Mouse (Mus musculus) v-Abl transformed pro-B cells (cell line): Measurements from ENCODE around the gene Barhl1.

Source experiments
- in situ Hi-C, 2 experiments: fragments of 400-800 bp; cut with MboI; formaldehyde crosslinking; loops; one replicate each; pipeline ENCODE4 v1.15.1; 2025; ENCODE audit not compliant: unreplicated experiment in 2 of 2

The Barhl1 gene

DNA sequence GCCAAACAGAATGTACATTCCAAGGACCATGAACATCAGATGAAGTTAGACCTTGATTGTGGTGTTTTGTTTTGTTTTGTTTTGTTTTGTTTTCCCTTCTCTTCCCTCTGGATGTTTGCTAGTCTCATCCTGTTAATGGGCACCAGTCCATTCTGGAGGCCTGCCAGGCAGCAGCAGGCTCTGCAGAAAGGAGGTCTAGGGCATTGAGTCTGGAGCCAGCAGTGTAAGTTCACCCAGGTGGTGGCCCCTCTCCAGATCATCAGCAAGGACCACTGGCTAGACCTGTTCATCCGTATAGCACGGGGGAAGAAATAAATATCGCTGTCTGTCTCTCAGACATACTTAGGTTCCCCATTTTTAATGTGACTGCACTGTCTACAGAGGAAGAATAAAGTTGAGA lies 35.2 kb downstream of the Barhl1 start:
- in situ Hi-C loops, result no loop called here

DNA sequence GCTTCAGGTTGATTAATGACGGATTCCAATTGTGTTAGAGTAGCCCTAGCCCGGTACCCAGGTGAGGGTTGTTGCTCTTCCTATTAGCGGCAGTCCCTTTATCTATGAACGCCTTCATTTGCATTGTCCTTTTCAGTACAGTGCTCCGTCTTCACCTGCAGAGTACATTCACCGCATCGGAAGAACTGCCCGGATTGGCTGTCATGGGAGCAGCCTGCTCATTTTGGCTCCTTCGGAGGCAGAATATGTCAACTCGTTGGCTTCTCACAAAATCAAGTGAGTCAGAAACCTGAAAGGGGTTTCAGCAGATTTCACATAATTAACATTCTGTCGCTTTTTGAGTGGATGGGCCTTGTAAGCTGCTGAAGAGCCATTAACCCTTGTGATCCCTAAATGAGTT lies 40.9 kb downstream of the Barhl1 start:
- in situ Hi-C loops, result no loop called here

DNA sequence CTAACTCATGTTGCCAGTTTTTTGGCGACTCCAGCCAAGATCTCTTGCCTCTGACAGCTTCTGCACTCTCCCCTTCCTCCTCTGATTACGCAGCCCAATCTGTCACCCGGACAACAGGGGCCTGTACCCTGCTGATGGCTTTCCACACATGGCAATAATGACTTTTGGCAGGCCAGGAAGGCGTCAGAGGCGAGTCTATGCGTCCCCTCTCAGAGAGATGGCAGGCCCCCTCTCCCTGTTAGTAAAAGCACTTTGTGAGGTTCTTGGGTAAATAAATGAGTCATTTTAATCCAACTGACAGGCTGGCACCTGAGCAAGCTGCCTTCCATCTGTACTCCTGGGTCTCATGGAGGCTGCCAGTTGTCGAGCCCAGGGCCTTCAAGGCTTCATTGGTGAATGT lies 49.0 kb downstream of the Barhl1 start:
- in situ Hi-C loops, result no loop called here

DNA sequence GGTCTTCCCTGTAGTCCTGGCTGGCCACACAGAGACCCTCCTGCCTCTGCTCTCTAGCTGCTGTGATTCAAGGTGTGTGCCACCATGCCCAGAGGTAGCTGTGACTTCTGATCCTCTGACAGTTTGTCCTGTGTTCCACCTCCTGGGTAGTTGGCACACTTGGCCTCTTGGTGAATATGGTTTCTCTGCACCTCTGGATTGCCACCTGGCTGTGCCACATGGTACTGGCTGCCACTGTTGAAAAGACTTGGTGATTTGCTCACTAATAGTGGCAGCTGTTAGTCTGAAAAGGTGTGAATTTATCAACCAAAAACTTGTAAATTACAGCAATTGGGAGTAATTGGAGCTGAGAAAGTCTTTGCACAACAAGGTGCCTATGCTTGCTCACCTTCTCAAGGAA lies 52.6 kb downstream of the Barhl1 start:
- in situ Hi-C loops, result loop anchor here (5.0 kb wide), 1 partner anchor 107 kb away; no protein-coding TSS in a partner anchor

DNA sequence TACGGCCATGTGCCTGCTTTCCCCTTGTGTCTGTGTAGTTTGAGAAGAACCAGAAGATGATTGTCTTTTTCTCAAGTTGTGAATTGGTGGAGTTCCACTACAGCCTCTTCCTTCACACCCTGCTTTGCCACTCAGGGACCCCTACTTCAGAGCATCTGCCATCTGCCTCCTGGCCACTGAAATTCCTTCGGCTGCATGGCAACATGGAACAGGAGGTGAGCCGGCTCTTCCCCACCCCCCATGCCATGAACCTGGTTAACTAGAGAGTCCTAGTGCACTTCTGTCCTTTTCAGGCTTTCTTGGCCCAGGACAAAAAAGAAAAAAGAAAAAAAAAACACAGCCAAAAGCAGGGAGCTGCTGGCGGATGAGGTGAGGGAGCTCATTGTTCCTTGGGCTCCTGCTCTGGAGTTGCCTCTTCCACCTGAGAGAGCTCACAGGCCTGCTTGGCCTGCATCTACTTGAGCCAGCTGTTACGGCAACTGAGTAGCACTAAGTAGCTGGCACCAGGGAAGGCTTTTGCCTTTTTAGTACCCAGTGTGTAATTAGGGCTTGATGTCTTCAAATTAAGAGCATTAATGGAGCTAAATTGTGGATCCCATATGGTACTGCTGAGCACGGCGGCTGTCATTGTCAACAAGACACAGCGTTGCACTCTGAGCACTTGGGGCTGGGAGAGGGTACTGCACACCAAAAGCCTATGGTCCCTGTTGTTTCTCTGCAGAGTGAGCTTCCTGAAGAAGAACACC lies 55.6 kb downstream of the Barhl1 start:
- in situ Hi-C loops, result loop anchor here (5.0 kb wide), 1 partner anchor 104 kb away; no protein-coding TSS in a partner anchor

DNA sequence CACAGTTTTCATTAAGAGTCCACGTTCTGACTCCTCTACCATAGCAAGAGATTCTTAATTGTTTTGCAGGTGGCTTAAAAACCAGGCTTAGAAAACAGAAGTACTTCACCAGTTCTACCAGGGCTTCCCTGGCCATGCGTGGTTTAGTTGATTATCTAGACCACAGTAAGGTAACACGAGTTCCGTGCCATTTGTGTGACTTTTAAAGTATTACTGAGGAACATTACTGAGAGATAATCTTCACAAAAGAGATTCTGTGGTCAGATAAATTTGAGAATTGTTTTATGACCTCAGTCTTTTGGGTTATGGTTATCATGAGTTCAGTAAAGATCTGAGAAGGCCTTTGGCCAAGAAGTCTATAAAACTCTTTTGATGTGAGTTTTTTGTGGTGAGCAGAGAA lies 57.2 kb downstream of the Barhl1 start:
- in situ Hi-C loops, result loop anchor here in 1 of 2 experiments (10.0 kb wide), 1 partner anchor 195 kb away; the partner anchor contains the start of gene Cfap77
